Mouse (Mus musculus) cerebellum, adult 2 months (tissue): ENCODE measurements around the gene Ctdsp2. TPM values are rescaled to one million over a fixed set of nuclear protein-coding genes. Genes with fewer than 3 reads are reported as not detected.

Experiments
- DNase-seq, 2 experiments: peaks; one replicate each; pipeline ENCODE4 v3.0.0; 2021
- H3K27ac ChIP-seq: fragments of 200-500 bp; 2 replicates; pipeline ENCODE4 v1.5.1; 2012; ENCODE audit warnings: low read length, control low read depth, inconsistent platforms; ENCODE audit not compliant: insufficient read depth
- H3K27me3 ChIP-seq: fragments of 200-500 bp; 2 replicates; pipeline ENCODE4 v1.6.1; 2012; ENCODE audit warnings: inconsistent platforms, mild to moderate bottlenecking, low read length, moderate library complexity; ENCODE audit not compliant: control insufficient read depth, insufficient read depth
- H3K4me1 ChIP-seq: fragments of 200-500 bp; 2 replicates; pipeline ENCODE4 v1.6.1; 2011; ENCODE audit warnings: low read length; ENCODE audit not compliant: control insufficient read depth, insufficient read depth
- H3K4me3 ChIP-seq: fragments of 200-500 bp; replicated peaks from 2 replicates; pipeline ENCODE3; 2011; ENCODE audit warnings: mild to moderate bottlenecking, low read depth, low read length, control low read depth; ENCODE audit not compliant: insufficient read depth
- CTCF ChIP-seq: fragments of 200-500 bp; IDR thresholded peaks from 2 replicates; pipeline ENCODE4 v1.5.1; 2011; ENCODE audit warnings: low read depth, mild to moderate bottlenecking, control low read depth, low read length, moderate library complexity, borderline replicate concordance; ENCODE audit not compliant: insufficient read depth
- POLR2A ChIP-seq: fragments of 200-500 bp; IDR thresholded peaks from 2 replicates; pipeline ENCODE4 v1.6.1; 2011; ENCODE audit warnings: low read length, control low read depth, borderline replicate concordance; ENCODE audit not compliant: insufficient read depth
- WGBS: fragments of 180-500 bp; shearing (Covaris S2); methylation state at CpG from one replicate; pipeline ENCODE4 v1.1.7; 2018; 5-methylcytosine and 5-hydroxymethylcytosine counted together
- polyA plus RNA-seq: library from polyadenylated mRNA; depleted of rRNA; stranded (reverse); fragments of >200 nt; gene quantifications from 2 replicates; pipeline ENCODE4 v1.2.3, GENCODE M21; 2012

Gene Ctdsp2
- polyA plus RNA-seq, 1 experiment: 96.2 TPM

DNA sequence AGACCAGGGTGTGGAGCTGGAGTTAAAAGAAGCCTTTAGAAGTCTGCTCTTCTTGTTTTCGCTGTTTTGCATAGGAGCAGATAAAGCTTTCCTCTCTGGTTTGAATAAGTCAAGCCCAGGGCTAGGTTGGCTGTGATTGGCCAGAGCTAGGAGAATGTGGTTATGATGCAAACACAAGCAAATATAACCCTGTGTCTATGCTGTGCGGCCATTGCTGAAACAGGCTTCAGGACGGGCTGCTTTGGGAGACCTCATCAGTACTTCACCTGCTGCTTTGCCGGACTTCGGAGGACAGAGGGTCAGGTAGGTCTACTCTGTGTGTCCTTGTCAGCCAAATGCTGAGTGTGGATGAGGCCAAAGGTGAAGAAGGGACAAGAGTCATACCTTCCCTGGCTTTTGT is 22.0 kb downstream of the Ctdsp2 start, which contains the start of gene Avil:
Avil (plus strand) TSS at position 181 of the 400 bp plus-strand sequence.
- DNase-seq: no peak
- Histone ChIP-seq H3K27ac (no peak within 1 kb of the TSS), H3K4me1 (peaks cover 5% of the 10 kb centered on the region; the same call in 1 of the 2 replicates), H3K27me3 (no peaks in the 10 kb centered on the region), H3K4me3 (no peak within 1 kb of the TSS)
- TF ChIP-seq POLR2A (no peak), CTCF (no peak)
- WGBS: 77% methylated on average over 5 of the region's 5 CpGs

DNA sequence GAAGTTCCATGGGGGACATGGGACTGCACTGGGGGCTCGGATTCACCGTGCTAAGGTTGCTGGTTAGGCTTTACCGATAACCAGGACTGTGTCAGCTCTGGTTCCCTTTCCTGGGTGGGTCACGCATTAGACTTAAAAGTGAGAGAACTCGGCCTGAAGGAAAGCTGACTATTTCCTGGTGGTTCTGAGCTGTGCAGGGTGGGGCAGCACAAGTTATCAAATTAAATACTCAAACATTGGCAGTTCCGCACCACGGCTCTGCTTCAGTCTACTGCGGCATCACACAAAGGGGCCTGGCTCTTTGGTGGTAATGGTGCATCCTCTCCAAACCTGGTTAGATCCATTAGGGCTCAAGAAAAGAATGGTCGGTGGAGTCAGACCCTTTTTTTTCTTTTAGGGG is 22.8 kb downstream of the Ctdsp2 start:
- TF ChIP-seq CTCF (no peak), POLR2A (no peak)
- peaks cover 3% of the 10 kb centered on the region; the same call in 1 of the 2 replicates for H3K4me1 ChIP-seq
- WGBS: 82% methylated on average over 9 of the region's 9 CpGs
- H3K27ac ChIP-seq: no peak overlapping the region
- DNase-seq: no peak
- no peaks in the 10 kb centered on the region for H3K27me3 ChIP-seq
- no peak overlapping the region for H3K4me3 ChIP-seq

- Histone ChIP-seq H3K4me1 (peaks cover 3% of the 10 kb centered on the region; the same call in 1 of the 2 replicates), H3K27me3 (no peaks in the 10 kb centered on the region), H3K27ac (no peak overlapping the region), H3K4me3 (no peak overlapping the region)
- TF ChIP-seq POLR2A (no peak), CTCF (no peak)
- DNase-seq: no peak
- 72% methylated on average over 1 of the region's 1 CpGs for WGBS
Measured at GRCm38 (mm10) chr10:127002056-127002455, 23.5 kb downstream of the Ctdsp2 start.

- TF ChIP-seq CTCF (no peak), POLR2A (no peak)
- Histone ChIP-seq H3K27me3 (no peaks in the 10 kb centered on the region), H3K4me3 (no peak overlapping the region), H3K27ac (no peak overlapping the region), H3K4me1 (peaks cover 3% of the 10 kb centered on the region; the same call in 1 of the 2 replicates)
- 91% methylated on average over 5 of the region's 5 CpGs for WGBS
- DNase-seq: no peak
Measured at GRCm38 (mm10) chr10:127002765-127003164, 24.2 kb downstream of the Ctdsp2 start.

GRCm38 (mm10) chr10:127003334-127003733 is 24.8 kb downstream of the Ctdsp2 start:
- no peak for DNase-seq
- TF ChIP-seq CTCF: no peak
- TF ChIP-seq POLR2A: no peak
- Histone ChIP-seq H3K27ac (no peak overlapping the region), H3K4me3 (no peak overlapping the region), H3K4me1 (no peaks in the 10 kb centered on the region), H3K27me3 (no peaks in the 10 kb centered on the region)
- WGBS: 86% methylated on average over 8 of the region's 8 CpGs

DNA sequence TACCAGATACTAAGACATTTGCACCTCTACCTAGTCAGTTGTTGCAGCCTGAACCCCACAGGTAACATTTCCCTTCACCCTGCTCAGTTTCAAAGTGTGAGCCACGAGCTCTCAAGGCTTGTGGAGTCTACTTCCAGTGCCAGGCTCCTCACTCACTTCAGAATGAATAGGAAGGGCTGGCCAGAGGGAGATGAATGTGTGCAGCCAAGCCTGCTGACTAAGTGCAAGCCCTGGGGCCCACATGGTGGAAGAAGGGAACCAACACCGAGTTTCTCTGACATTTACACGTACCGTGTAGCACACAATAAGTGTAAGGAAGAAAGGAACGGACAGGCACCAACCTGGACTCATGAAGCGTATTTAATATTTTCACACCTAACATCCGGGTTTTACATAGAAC is 25.3 kb downstream of the Ctdsp2 start:
- Histone ChIP-seq H3K27ac (no peak overlapping the region), H3K4me3 (no peak overlapping the region), H3K27me3 (no peaks in the 10 kb centered on the region), H3K4me1 (no peaks in the 10 kb centered on the region)
- DNase-seq: no peak
- TF ChIP-seq CTCF (no peak), POLR2A (no peak)
- WGBS: 57% methylated on average over 7 of the region's 7 CpGs

- Histone ChIP-seq H3K27ac (no peak overlapping the region), H3K4me3 (no peak overlapping the region), H3K4me1 (no peaks in the 10 kb centered on the region), H3K27me3 (no peaks in the 10 kb centered on the region)
- 60% methylated on average over 5 of the region's 5 CpGs for WGBS
- DNase-seq: no peak
- no peak for TF ChIP-seq CTCF
- no peak for TF ChIP-seq POLR2A
Measured at GRCm38 (mm10) chr10:127016488-127016887, 38.0 kb downstream of the Ctdsp2 start.

DNA sequence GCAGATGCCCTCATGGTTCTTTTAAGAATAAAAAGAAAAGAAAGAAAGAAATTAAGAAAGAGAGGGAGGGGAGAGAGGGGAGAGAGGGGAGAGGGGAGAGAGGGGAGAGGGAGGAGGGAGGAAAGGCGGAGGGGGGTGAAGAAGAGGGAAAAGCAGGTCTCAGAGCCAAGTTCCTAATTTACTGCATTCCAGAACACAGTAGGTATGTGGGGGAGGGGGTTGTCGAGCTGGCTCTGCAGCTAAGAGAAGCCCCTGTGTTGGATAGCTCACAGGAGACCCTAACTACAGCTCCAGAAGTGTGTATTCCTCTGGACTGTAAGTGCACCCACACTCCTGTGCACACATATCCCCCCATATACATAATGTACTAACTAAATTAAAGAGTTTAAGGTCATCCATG is 38.6 kb downstream of the Ctdsp2 start:
- Histone ChIP-seq H3K4me1 (no peaks in the 10 kb centered on the region), H3K27me3 (no peaks in the 10 kb centered on the region), H3K4me3 (no peak overlapping the region), H3K27ac (no peak overlapping the region)
- TF ChIP-seq POLR2A (no peak), CTCF (no peak)
- DNase-seq: no peak
- WGBS: 14% methylated on average over 2 of the region's 2 CpGs

DNA sequence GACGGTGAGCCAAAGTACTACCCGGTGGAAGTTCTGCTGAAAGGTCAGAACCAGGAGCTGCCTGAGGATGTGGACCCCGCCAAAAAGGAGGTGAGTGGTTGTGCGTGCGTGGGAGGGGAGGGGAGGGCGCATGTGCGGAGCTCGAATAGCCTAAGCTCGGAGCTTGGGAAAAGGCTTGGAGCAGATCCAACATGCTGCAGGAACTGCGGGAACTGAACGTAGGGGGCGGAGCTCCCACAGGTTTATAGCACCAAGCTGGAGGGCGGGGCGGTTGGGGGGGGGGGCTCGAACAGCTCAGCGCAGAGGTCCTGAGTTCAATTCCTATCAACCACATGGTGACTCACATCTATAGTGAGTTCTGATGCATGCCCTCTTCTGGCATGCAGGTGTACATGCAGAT is 39.9 kb downstream of the Ctdsp2 start:
- Histone ChIP-seq H3K4me3 (no peak overlapping the region), H3K27ac (no peak overlapping the region), H3K27me3 (no peaks in the 10 kb centered on the region), H3K4me1 (no peaks in the 10 kb centered on the region)
- 67% methylated on average over 16 of the region's 16 CpGs for WGBS
- no peak for DNase-seq
- TF ChIP-seq CTCF (no peak), POLR2A (no peak)
